In genomic region chr17:29249512-29249911, GRCm38 (mm10) we compare ENCODE assay signal across 8 mouse cellular contexts. TPM values are rescaled to one million over a fixed set of nuclear protein-coding genes. Genes with fewer than 3 reads are reported as not detected.
DNase-seq lines count a peak whose midpoint lies in the region; ATAC-seq and TF ChIP-seq lines count a peak whose summit lies in the region.

No protein-coding gene starts in this region.

- ATAC-seq in kidney, embryonic 15.5 days (replicated peaks; ENCODE audit: low FRiP score): no peak

- H3K4me1 ChIP-seq in kidney, adult 2 months (ENCODE audit: control insufficient read depth, insufficient read depth, low read length): peaks cover 19% of the 10 kb centered on the region
- H3K4me1 ChIP-seq in kidney, embryonic 15.5 days: peaks cover 49% of the 10 kb centered on the region
- H3K4me1 ChIP-seq in ES-Bruce4 (ENCODE audit: control insufficient read depth, insufficient read depth, low read length): no peaks in the 10 kb centered on the region

- no peaks in the 10 kb centered on the region for H3K27me3 ChIP-seq in kidney, adult 2 months (replicated peaks; ENCODE audit: control insufficient read depth, insufficient read depth, low read length)
- H3K27me3 ChIP-seq in kidney, embryonic 15.5 days: no peaks in the 10 kb centered on the region
- no peaks in the 10 kb centered on the region for H3K27me3 ChIP-seq in ES-Bruce4 (ENCODE audit: control insufficient read depth, insufficient read depth, low read length, poor library complexity, severe bottlenecking)

- WGBS in kidney, adult 2 months: 46% methylated on average over 9 of the region's 9 CpGs
- WGBS in kidney, embryonic 15.5 days: 56% methylated on average over 9 of the region's 9 CpGs

- TF ChIP-seq CTCF in kidney, adult 2 months (conservative IDR thresholded peaks at IDR 0.05; ENCODE audit: insufficient read depth, insufficient read length, low read depth, low read length): peak; percentile 47
- TF ChIP-seq CTCF in ES-Bruce4 (IDR thresholded peaks at IDR 0.05; ENCODE audit: low read depth, low read length): peak; percentile 38

- H3K27ac ChIP-seq in kidney, adult 2 months (ENCODE audit: insufficient read depth, low read depth, low read length): no peak overlapping the region
- no peak overlapping the region for H3K27ac ChIP-seq in kidney, embryonic 15.5 days
- no peak overlapping the region for H3K27ac ChIP-seq in ES-Bruce4 (ENCODE audit: insufficient read depth, low read length)

- TF ChIP-seq POLR2A in kidney, adult 2 months (IDR thresholded peaks at IDR 0.05; ENCODE audit: low read depth, low read length): no peak
- no peak for TF ChIP-seq POLR2A in ES-Bruce4 (IDR thresholded peaks at IDR 0.05; ENCODE audit: insufficient read depth, low read length)

- DNase-seq in kidney, adult 2 months: peak; percentile 83
- DNase-seq in adrenal gland, postnatal 25 days: peak; percentile 78
- peak; percentile 81 for DNase-seq in kidney, postnatal 14 days
- DNase-seq in c-Kit-positive CD71-positive TER-119-positive erythroid progenitor cells, embryonic 14.5 days (ENCODE audit: low spot score): no peak
- DNase-seq in left cerebral cortex, adult 11 months (ENCODE audit: low spot score): no peak
- no peak for DNase-seq in frontal cortex, postnatal 14 days (ENCODE audit: low spot score in 2 of 2)

- no peaks in the 10 kb centered on the region for H3K9me3 ChIP-seq in kidney, embryonic 15.5 days (replicated peaks)
- H3K9me3 ChIP-seq in ES-Bruce4 (replicated peaks; ENCODE audit: control insufficient read depth, insufficient read depth, low read length, poor library complexity, severe bottlenecking): no peaks in the 10 kb centered on the region

- no peak overlapping the region for H3K9ac ChIP-seq in kidney, embryonic 15.5 days
- H3K9ac ChIP-seq in ES-Bruce4 (ENCODE audit: low read depth, poor library complexity, severe bottlenecking): no peak overlapping the region

- H3K4me3 ChIP-seq in kidney, adult 2 months (ENCODE audit: insufficient read depth, low read depth, low read length): no peak overlapping the region
- no peak overlapping the region for H3K4me3 ChIP-seq in kidney, embryonic 15.5 days (replicated peaks)
- H3K4me3 ChIP-seq in ES-Bruce4 (ENCODE audit: low read depth, low read length): no peak overlapping the region

- TF ChIP-seq EP300 in ES-Bruce4 (IDR thresholded peaks at IDR 0.05; ENCODE audit: insufficient read depth, low read depth, low read length): no peak

- H3K36me3 ChIP-seq in kidney, adult 2 months (ENCODE audit: control insufficient read depth, insufficient read depth, low read length): no peaks in the 10 kb centered on the region
- H3K36me3 ChIP-seq in kidney, embryonic 15.5 days: peaks cover 51% of the 10 kb centered on the region
- H3K36me3 ChIP-seq in ES-Bruce4 (ENCODE audit: control insufficient read depth, insufficient read depth, low read length, poor library complexity, severe bottlenecking): peaks cover 15% of the 10 kb centered on the region

- H3K4me2 ChIP-seq in kidney, embryonic 15.5 days: no peak overlapping the region

RNA-seq across cellular contexts. Expression of gene Cpne5, which starts 11.5 kb away (rescaled TPM):
- polyA plus RNA-seq in kidney, adult 2 months (2012; rRNA removed): 0.78 and 1.2 TPM in 2 replicates
- 7.8 and 9.4 TPM in 2 replicates for polyA plus RNA-seq in kidney, embryonic 15.5 days (2015; fragmentation: Nextera tagmentation; extraction: Ambion mirVana)
- 1.8 and 4.4 TPM in 2 replicates for polyA plus RNA-seq in ES-Bruce4 (2011; ENCODE audit: insufficient read depth, insufficient read length, low read depth, missing spikeins)
- 0.33 and 0.52 TPM in 2 replicates for total RNA-seq in adrenal gland, postnatal 25 days (2021)

RNA-seq across cellular contexts. Expression of gene Ppil1, which starts 14.5 kb away (rescaled TPM):
- 21.5 and 23.5 TPM in 2 replicates for polyA plus RNA-seq in kidney, adult 2 months (2012; rRNA removed)
- polyA plus RNA-seq in kidney, embryonic 15.5 days (2015; fragmentation: Nextera tagmentation; extraction: Ambion mirVana): 171 and 182 TPM in 2 replicates
- 92.7 and 101 TPM in 2 replicates for polyA plus RNA-seq in ES-Bruce4 (2011; ENCODE audit: insufficient read depth, insufficient read length, low read depth, missing spikeins)
- total RNA-seq in adrenal gland, postnatal 25 days (2021): 22.3 and 28.9 TPM in 2 replicates

RNA-seq across cellular contexts. Expression of gene BC004004, which starts 19.1 kb away (rescaled TPM):
- 219 and 228 TPM in 2 replicates for polyA plus RNA-seq in kidney, adult 2 months (2012; rRNA removed)
- 67.6 and 73.2 TPM in 2 replicates for polyA plus RNA-seq in kidney, embryonic 15.5 days (2015; fragmentation: Nextera tagmentation; extraction: Ambion mirVana)
- polyA plus RNA-seq in ES-Bruce4 (2011; ENCODE audit: insufficient read depth, insufficient read length, low read depth, missing spikeins): 39.5 and 54.0 TPM in 2 replicates
- 116 and 134 TPM in 2 replicates for total RNA-seq in adrenal gland, postnatal 25 days (2021)

Comparison
In these comparisons a context has a peak if more than half of its experiments do, and no peak if none do; other contexts are left out.
1. DNase-seq: peak in kidney, adult 2 months (single experiment), adrenal gland, postnatal 25 days (single experiment) and kidney, postnatal 14 days (single experiment); none in c-Kit-positive CD71-positive TER-119-positive erythroid progenitor cells, embryonic 14.5 days (single experiment), left cerebral cortex, adult 11 months (single experiment) and frontal cortex, postnatal 14 days (0 of 2).